Mouse (Mus musculus) CH12.LX (cell line): ENCODE measurements around the gene Hoxc8. TPM values are rescaled to one million over a fixed set of nuclear protein-coding genes. Genes with fewer than 3 reads are reported as not detected.

Experiments
- DNase-seq: peaks from one replicate; pipeline ENCODE4 v3.0.0-alpha.2; 2013; ENCODE audit errors: extremely low read depth
- H3K27ac ChIP-seq: 2 replicates; pipeline ENCODE4 v1.5.1; 2012; ENCODE audit warnings: low read depth, mild to moderate bottlenecking, control low read depth, moderate library complexity; ENCODE audit not compliant: insufficient read depth
- H3K27me3 ChIP-seq: replicated peaks from 2 replicates; pipeline ENCODE3; 2012; ENCODE audit warnings: inconsistent platforms
- H3K36me3 ChIP-seq, 2 experiments: replicated peaks in 1 of 2; 2 replicates each; pipeline versions ENCODE3 to v1.6.1; 2012; ENCODE audit warnings: inconsistent platforms in 1 of 2, low read length in 1 of 2, mild to moderate bottlenecking in 1 of 2, mixed read lengths in 1 of 2, moderate library complexity in 1 of 2; ENCODE audit not compliant: control insufficient read depth in 1 of 2, insufficient read depth in 1 of 2
- H3K4me1 ChIP-seq, 2 experiments: 2 replicates each; pipeline ENCODE4 v1.6.1; 2012; ENCODE audit warnings: inconsistent platforms in 1 of 2, moderate library complexity in 1 of 2; ENCODE audit not compliant: insufficient read depth in 2 of 2, control insufficient read depth in 1 of 2
- H3K4me2 ChIP-seq: 2 replicates; pipeline ENCODE4 v1.6.1; 2012; ENCODE audit warnings: low read depth, mild to moderate bottlenecking, control low read depth; ENCODE audit not compliant: poor library complexity, insufficient read depth, severe bottlenecking
- H3K4me3 ChIP-seq, 3 experiments: fragments of 150-350 bp in 1 of 3; sonication (generic) in 1 of 3; replicated peaks in 1 of 3; 2 replicates each; pipeline versions ENCODE3 to v1.5.1; 2011 to 2012; ENCODE audit warnings: low read depth in 2 of 3, low read length in 2 of 3, mild to moderate bottlenecking in 2 of 3, moderate library complexity in 2 of 3, control low read depth in 1 of 3, improper control_type of control experiment in 1 of 3, inconsistent platforms in 1 of 3, mixed read lengths in 1 of 3; ENCODE audit not compliant: poor library complexity in 1 of 3
- H3K79me2 ChIP-seq: replicated peaks from 2 replicates; pipeline ENCODE4 v1.6.1; 2012; ENCODE audit warnings: mild to moderate bottlenecking, moderate library complexity; ENCODE audit not compliant: control insufficient read depth, poor library complexity, insufficient read depth, severe bottlenecking; ENCODE audit errors: extremely low read depth
- H3K9ac ChIP-seq: 2 replicates; pipeline ENCODE4 v1.6.1; 2012; ENCODE audit warnings: low read depth, mild to moderate bottlenecking, control low read depth, moderate library complexity; ENCODE audit not compliant: insufficient read depth
- H3K9me3 ChIP-seq: replicated peaks from 2 replicates; pipeline ENCODE3; 2012; ENCODE audit warnings: low read length, inconsistent platforms, mixed read lengths
- CHD1 ChIP-seq: IDR thresholded peaks from 2 replicates; pipeline ENCODE4 v1.6.1; 2012; ENCODE audit warnings: low read depth, low read length, improper control_type of control experiment, inconsistent platforms
- CHD2 ChIP-seq: IDR thresholded peaks from 2 replicates; pipeline ENCODE4 v1.6.1; 2011; ENCODE audit warnings: low read length, improper control_type of control experiment
- E2F4 ChIP-seq: IDR thresholded peaks from 2 replicates; pipeline ENCODE4 v1.6.1; 2011; ENCODE audit warnings: low read depth, low read length, improper control_type of control experiment; ENCODE audit not compliant: insufficient replicate concordance
- ELF1 ChIP-seq: IDR thresholded peaks from 2 replicates; pipeline ENCODE4 v1.6.1; 2014; ENCODE audit warnings: low read depth, mild to moderate bottlenecking, inconsistent platforms, low read length, improper control_type of control experiment
- ETS1 ChIP-seq: conservative IDR thresholded peaks from 2 replicates; pipeline ENCODE4 v1.6.1; 2012; ENCODE audit warnings: low read depth, mild to moderate bottlenecking, inconsistent platforms, low read length, improper control_type of control experiment, moderate library complexity
- GABPA ChIP-seq: IDR thresholded peaks from 2 replicates; pipeline ENCODE4 v1.6.1; 2012; ENCODE audit warnings: low read depth, low read length, improper control_type of control experiment, inconsistent platforms; ENCODE audit not compliant: insufficient replicate concordance
- HCFC1 ChIP-seq: IDR thresholded peaks from 2 replicates; pipeline ENCODE4 v1.6.1; 2012; ENCODE audit warnings: low read depth, mild to moderate bottlenecking, inconsistent platforms, low read length, improper control_type of control experiment
- IRF4 ChIP-seq: IDR thresholded peaks from 2 replicates; pipeline ENCODE4 v1.6.1; 2014; ENCODE audit warnings: low read depth, mild to moderate bottlenecking, inconsistent platforms, low read length, improper control_type of control experiment
- JUN ChIP-seq: IDR thresholded peaks from 2 replicates; pipeline ENCODE4 v1.6.1; 2011; ENCODE audit warnings: low read depth, mild to moderate bottlenecking, low read length, improper control_type of control experiment, moderate library complexity; ENCODE audit not compliant: insufficient read depth
- JUND ChIP-seq: conservative IDR thresholded peaks from 2 replicates; pipeline ENCODE4 v1.6.1; 2011; ENCODE audit warnings: low read depth, low read length, improper control_type of control experiment
- MAFK ChIP-seq: IDR thresholded peaks from 2 replicates; pipeline ENCODE4 v1.6.1; 2011; ENCODE audit warnings: low read length, improper control_type of control experiment; ENCODE audit not compliant: insufficient replicate concordance
- MEF2A ChIP-seq: IDR thresholded peaks from 2 replicates; pipeline ENCODE4 v1.6.1; 2014; ENCODE audit warnings: low read depth, mild to moderate bottlenecking, inconsistent platforms, low read length, improper control_type of control experiment, borderline replicate concordance
- MXI1 ChIP-seq: IDR thresholded peaks from 2 replicates; pipeline ENCODE4 v1.6.1; 2011; ENCODE audit warnings: mild to moderate bottlenecking, low read depth, low read length, improper control_type of control experiment
- MYC ChIP-seq: IDR thresholded peaks from 2 replicates; pipeline ENCODE4 v1.6.1; 2011; ENCODE audit warnings: low read depth, mild to moderate bottlenecking, improper control_type of control experiment, low read length
- NELFE ChIP-seq: IDR thresholded peaks from 2 replicates; pipeline ENCODE4 v1.6.1; 2011; ENCODE audit warnings: low read depth, low read length, improper control_type of control experiment
- NRF1 ChIP-seq: IDR thresholded peaks from 2 replicates; pipeline ENCODE4 v1.6.1; 2014; ENCODE audit warnings: low read depth, mild to moderate bottlenecking, inconsistent platforms, low read length, improper control_type of control experiment, moderate library complexity
- PAX5 ChIP-seq: IDR thresholded peaks from 2 replicates; pipeline ENCODE4 v1.6.1; 2012; ENCODE audit warnings: low read length, inconsistent platforms, mixed read lengths
- POLR2A ChIP-seq: IDR thresholded peaks from 2 replicates; pipeline ENCODE4 v1.6.1; 2011; ENCODE audit warnings: low read depth, mild to moderate bottlenecking, improper control_type of control experiment, low read length
- RCOR1 ChIP-seq: conservative IDR thresholded peaks from 2 replicates; pipeline ENCODE4 v1.6.1; 2012; ENCODE audit warnings: low read depth, mild to moderate bottlenecking, inconsistent platforms, low read length, improper control_type of control experiment
- SIN3A ChIP-seq: IDR thresholded peaks from 2 replicates; pipeline ENCODE4 v1.6.1; 2012; ENCODE audit warnings: low read length, improper control_type of control experiment, inconsistent platforms
- SMC3 ChIP-seq: IDR thresholded peaks from 2 replicates; pipeline ENCODE4 v1.6.1; 2011; ENCODE audit warnings: low read depth, low read length, improper control_type of control experiment
- TBP ChIP-seq: conservative IDR thresholded peaks from 2 replicates; pipeline ENCODE4 v1.6.1; 2011; ENCODE audit warnings: low read depth, low read length, improper control_type of control experiment
- TCF12 ChIP-seq: IDR thresholded peaks from 2 replicates; pipeline ENCODE4 v1.6.1; 2014; ENCODE audit warnings: low read depth, mild to moderate bottlenecking, inconsistent platforms, low read length, improper control_type of control experiment
- UBTF ChIP-seq: IDR thresholded peaks from 2 replicates; pipeline ENCODE4 v1.6.1; 2012; ENCODE audit warnings: low read depth, mild to moderate bottlenecking, inconsistent platforms, low read length, improper control_type of control experiment, moderate library complexity
- USF2 ChIP-seq: conservative IDR thresholded peaks from 2 replicates; pipeline ENCODE4 v1.6.1; 2011; ENCODE audit warnings: low read depth, low read length, improper control_type of control experiment
- ZC3H11A ChIP-seq: IDR thresholded peaks from 2 replicates; pipeline ENCODE4 v1.6.1; 2012; ENCODE audit warnings: low read depth, mild to moderate bottlenecking, inconsistent platforms, low read length, improper control_type of control experiment
- ZKSCAN1 ChIP-seq: IDR thresholded peaks from 2 replicates; pipeline ENCODE4 v1.6.1; 2012; ENCODE audit warnings: low read depth, inconsistent platforms, low read length, improper control_type of control experiment, borderline replicate concordance
- ZNF384 ChIP-seq: IDR thresholded peaks from 2 replicates; pipeline ENCODE4 v1.6.1; 2012; ENCODE audit warnings: low read depth, low read length, improper control_type of control experiment, inconsistent platforms
- dilution Hi-C: fragments of 300-500 bp; cut with MboI; formaldehyde crosslinking; loops from 2 replicates; pipeline ENCODE4 v1.14.3; 2020; ENCODE audit warnings: low sequenced_read_pairs; ENCODE audit not compliant: extremely low pct_unique_long_range_greater_than_20kb, extremely low pct_ligation_motif_present
- in situ Hi-C: fragments of 300-500 bp; cut with MboI; formaldehyde crosslinking; loops from 3 replicates; pipeline ENCODE4 v1.14.3; 2019; ENCODE audit warnings: low sequenced_read_pairs, low pct_ligation_motif_present, low pct_unique_long_range_greater_than_20kb, mixed read lengths
- polyA plus RNA-seq: library from polyadenylated mRNA; unstranded; fragments of >175 nt; gene quantifications from 2 replicates; pipeline ENCODE4 v1.2.1, GENCODE M21; 2012; ENCODE audit warnings: low read depth; ENCODE audit not compliant: insufficient read length
- total RNA-seq, 2 experiments: library from RNA; depleted of rRNA; stranded (reverse); fragments of 300-350 nt in 1 of 2; fragments of >200 nt in 1 of 2; gene quantifications; 2 replicates each; pipeline ENCODE4 v1.2.3; 2012 to 2014

Gene Hoxc8
- total and polyA plus RNA-seq, 3 experiments = not detected

DNA sequence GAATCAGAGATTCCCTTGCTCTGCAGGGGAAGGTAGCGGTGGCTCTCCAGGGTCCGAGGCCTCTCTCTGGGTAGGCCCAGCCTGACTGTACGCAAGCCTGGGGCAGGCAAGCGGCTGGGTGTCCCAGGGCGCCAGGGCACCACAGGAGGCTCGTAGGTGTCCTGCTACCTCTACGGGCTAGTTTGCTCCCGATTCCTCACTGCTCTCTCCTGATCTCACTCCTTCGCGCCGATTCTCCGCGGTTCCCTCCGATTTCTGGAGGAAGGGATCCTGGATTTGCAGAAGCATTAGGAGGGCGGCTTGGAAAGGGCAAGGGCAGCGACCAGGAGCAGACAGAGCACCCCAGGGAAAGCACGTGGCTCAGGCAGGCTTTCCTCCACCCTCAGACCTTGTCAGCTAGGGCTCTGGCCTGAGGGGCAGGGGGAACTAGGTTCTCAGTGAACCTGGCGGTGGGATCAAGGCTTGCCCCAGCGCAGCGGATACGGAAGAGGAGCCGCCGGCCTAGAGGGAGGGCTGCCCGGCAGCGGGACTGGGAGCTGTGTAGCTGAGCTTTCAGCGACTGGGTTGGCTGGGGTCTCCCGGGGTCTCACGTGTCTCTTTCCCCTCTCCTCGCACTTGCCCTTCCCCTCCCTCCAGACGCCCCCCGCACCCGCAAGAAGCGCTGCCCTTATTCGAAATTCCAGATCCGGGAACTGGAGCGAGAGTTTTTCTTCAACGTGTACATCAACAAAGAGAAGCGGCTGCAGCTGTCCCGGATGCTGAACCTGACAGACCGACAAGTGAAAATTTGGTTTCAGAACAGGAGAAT is 34.4 kb upstream of the Hoxc8 start:
- no peaks in the 10 kb centered on the region for H3K79me2 ChIP-seq
- in situ Hi-C loops = no loop called here
- peak overlapping the region; percentile 61 for H3K4me2 ChIP-seq
- H3K36me3 ChIP-seq = no peaks in the 10 kb centered on the region
- H3K9ac ChIP-seq = no peak overlapping the region
- H3K4me3 ChIP-seq = no peak overlapping the region
- TF ChIP-seq GABPA (no peak), CHD2 (no peak), ZC3H11A (no peak), MEF2A (no peak), IRF4 (no peak), ELF1 (no peak), NRF1 (no peak), MAFK (no peak), E2F4 (no peak), TBP (no peak), USF2 (no peak), SMC3 (no peak), POLR2A (no peak), SIN3A (no peak), UBTF (no peak), PAX5 (no peak), ETS1 (no peak), CHD1 (no peak)
- peaks cover 6% of the 10 kb centered on the region for H3K9me3 ChIP-seq
- H3K4me1 ChIP-seq = peaks cover 0 to 12% of the 10 kb centered on the region in 2 experiments; a peak in 3 of 4 replicates
- no peak overlapping the region for H3K27ac ChIP-seq
- dilution Hi-C loops = no loop called here
- DNase-seq = no peak
- peaks cover 96% of the 10 kb centered on the region for H3K27me3 ChIP-seq

GRCm38 (mm10) chr15:102956906-102957305 is 33.5 kb upstream of the Hoxc8 start:
- Histone ChIP-seq H3K9me3 (peaks cover 6% of the 10 kb centered on the region), H3K4me2 (no peak overlapping the region), H3K27me3 (peaks cover 95% of the 10 kb centered on the region), H3K4me3 (no peak overlapping the region), H3K36me3 (no peaks in the 10 kb centered on the region), H3K79me2 (no peaks in the 10 kb centered on the region), H3K4me1 (peaks cover 0 to 12% of the 10 kb centered on the region in 2 experiments; a peak in 3 of 4 replicates), H3K27ac (no peak overlapping the region), H3K9ac (no peak overlapping the region)
- TF ChIP-seq TCF12 = no peak
- no peak for TF ChIP-seq ETS1
- TF ChIP-seq JUN = no peak
- TF ChIP-seq E2F4 = no peak
- no peak for TF ChIP-seq NELFE
- TF ChIP-seq MYC = no peak
- no peak for TF ChIP-seq SIN3A
- no peak for TF ChIP-seq ZNF384
- no peak for TF ChIP-seq ZKSCAN1
- TF ChIP-seq RCOR1 = no peak
- no peak for TF ChIP-seq HCFC1
- no peak for TF ChIP-seq MXI1
- no peak for TF ChIP-seq MEF2A
- no peak for TF ChIP-seq JUND
- in situ Hi-C loops (no loop called here), dilution Hi-C loops (no loop called here)
- DNase-seq = no peak
